ENCODE assay signal across 9 mouse cellular contexts in genomic region chr5:149079758-149080150, GRCm38 (mm10).
DNase-seq lines count a peak whose midpoint lies in the region; ATAC-seq and TF ChIP-seq lines count a peak whose summit lies in the region.
"Had no signal": no experiment of that assay in that cellular context is flagged by ENCODE, and none has a peak within 500 bp of the region (broad histone marks: within the 10 kb centered on the region; RNA-seq: fewer than 3 reads in every experiment).

No protein-coding gene starts in this region.

- no peaks in the 10 kb centered on the region for H3K27me3 ChIP-seq in heart, embryonic 15.5 days
- no peaks in the 10 kb centered on the region for H3K27me3 ChIP-seq in limb, embryonic 14.5 days (ENCODE audit: control insufficient read depth, insufficient read depth, low read length)

- H3K36me3 ChIP-seq in heart, embryonic 15.5 days, result no peaks in the 10 kb centered on the region
- H3K36me3 ChIP-seq in limb, embryonic 14.5 days (ENCODE audit: control insufficient read depth, insufficient read depth, low read length), result no peaks in the 10 kb centered on the region

- no peak overlapping the region for H3K4me3 ChIP-seq in heart, embryonic 15.5 days
- no peak overlapping the region for H3K4me3 ChIP-seq in limb, embryonic 14.5 days (replicated peaks; ENCODE audit: low read length)

- peak overlapping the region; percentile 52 for H3K4me2 ChIP-seq in heart, embryonic 15.5 days
- peak overlapping the region; percentile 8; the same call in 1 of the 2 replicates for H3K4me2 ChIP-seq in limb, embryonic 14.5 days (replicated peaks; ENCODE audit: low read depth, low read length, severe bottlenecking)

- 68% methylated on average over 7 of the region's 7 CpGs for WGBS in heart, embryonic 15.5 days
- 52% methylated on average over 7 of the region's 7 CpGs for WGBS in limb, embryonic 14.5 days

- H3K4me1 ChIP-seq in heart, embryonic 15.5 days (replicated peaks), result peaks cover 13% of the 10 kb centered on the region
- H3K4me1 ChIP-seq in limb, embryonic 14.5 days (ENCODE audit: control insufficient read depth, insufficient read depth, low read length), result peaks cover 3% of the 10 kb centered on the region; the same call in 1 of the 2 replicates

- no peak overlapping the region for H3K27ac ChIP-seq in heart, embryonic 15.5 days
- no peak overlapping the region for H3K27ac ChIP-seq in limb, embryonic 14.5 days (replicated peaks; ENCODE audit: low read depth, low read length)

- no peaks in the 10 kb centered on the region for H3K9me3 ChIP-seq in heart, embryonic 15.5 days (replicated peaks)
- H3K9me3 ChIP-seq in limb, embryonic 14.5 days (ENCODE audit: control insufficient read depth, low read length), result no peaks in the 10 kb centered on the region

- no peak for DNase-seq in heart, postnatal 4 days
- DNase-seq in thymus, postnatal 14 days, result peak; percentile 26
- DNase-seq in thymus, postnatal 25 days, result no peak
- DNase-seq in limb, embryonic 14.5 days (ENCODE audit: low spot score), result no peak
- DNase-seq in yolk sac, embryonic 10.5 days (ENCODE audit: low spot score), result peak; percentile 14
- DNase-seq in testis, postnatal 14 days (ENCODE audit: low spot score), result no peak
- no peak for DNase-seq in right cerebral cortex, adult 2 months (ENCODE audit: low spot score in 2 of 2)
- DNase-seq: adrenal gland, adult 8-10 months had no signal

- TF ChIP-seq POLR2A in limb, embryonic 14.5 days (IDR thresholded peaks at IDR 0.05; ENCODE audit: borderline replicate concordance, extremely low read depth, insufficient read depth, insufficient read length), result no peak

- H3K9ac ChIP-seq in heart, embryonic 15.5 days, result no peak overlapping the region
- no peak overlapping the region for H3K9ac ChIP-seq in limb, embryonic 14.5 days (ENCODE audit: low read depth, low read length, severe bottlenecking)

- ATAC-seq in heart, embryonic 15.5 days (replicated peaks; ENCODE audit: insufficient number of reproducible peaks, insufficient read depth, low FRiP score, low read depth), result no peak
- no peak for ATAC-seq in limb, embryonic 14.5 days (ENCODE audit: low FRiP score, low read depth)

Comparison
In these comparisons a context has a peak if more than half of its experiments do, and no peak if none do; other contexts are left out.
1. DNase-seq: peak in thymus, postnatal 14 days (single experiment) and yolk sac, embryonic 10.5 days (single experiment); none in heart, postnatal 4 days (single experiment), thymus, postnatal 25 days (single experiment), limb, embryonic 14.5 days (single experiment), testis, postnatal 14 days (single experiment) and right cerebral cortex, adult 2 months (0 of 2).